Mouse (Mus musculus) liver, embryonic 14.5 days (tissue): ENCODE data around the gene Rbm42.

Source experiments
- CTCF ChIP-seq: IDR thresholded peaks from 2 replicates; pipeline ENCODE4 v1.5.1; 2016; ENCODE audit warnings: antibody characterized with exemption, low read depth, control low read depth
- EP300 ChIP-seq: IDR thresholded peaks from 2 replicates; pipeline ENCODE4 v1.6.1; 2016; ENCODE audit warnings: antibody characterized with exemption, low read depth

- TF ChIP-seq CTCF (peak; percentile 46), EP300 (no peak)
These were observed 35.7 kb downstream of the Rbm42 start for GRCm38 (mm10) chr7:30614454-30614853.
